ENCODE assay signal across 13 mouse cellular contexts in the genomic region with DNA sequence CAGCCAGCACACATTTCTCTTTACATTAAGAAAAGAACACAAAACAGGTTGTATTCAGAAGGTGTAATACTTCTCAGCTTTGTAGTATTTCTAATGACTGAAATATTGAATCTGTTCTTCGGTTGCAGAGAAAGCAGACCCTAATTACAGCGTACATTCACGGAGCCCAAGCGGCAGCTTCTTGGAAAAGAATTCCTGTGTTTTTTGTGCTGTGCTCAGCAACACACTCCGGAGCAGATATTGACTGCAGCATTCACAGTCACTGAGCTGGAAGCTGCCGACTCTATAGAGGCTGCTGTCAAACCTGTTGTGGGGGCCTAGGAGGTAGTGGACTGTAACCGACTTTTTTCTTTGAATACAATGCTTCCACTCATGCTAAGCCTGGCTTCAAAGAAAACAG.
A peak's percentile ranks its signal among the peaks of the same experiment; 100 is the strongest.
DNase-seq lines count a peak whose midpoint lies in the region; ATAC-seq and TF ChIP-seq lines count a peak whose summit lies in the region.
"Had no signal": no experiment of that assay in that cellular context is flagged by ENCODE, and none has a peak within 500 bp of the region (broad histone marks: within the 10 kb centered on the region; RNA-seq: fewer than 3 reads in every experiment).

No protein-coding gene starts in this region.

- H3K4me2 ChIP-seq in kidney, embryonic 16.5 days (replicated peaks; ENCODE audit: low read depth, low read length), result no peak overlapping the region
- peak overlapping the region; percentile 35 for H3K4me2 ChIP-seq in forebrain, embryonic 14.5 days (ENCODE audit: low read length)
- peak overlapping the region; percentile 44 for H3K4me2 ChIP-seq in hindbrain, postnatal 0 days (ENCODE audit: low read depth, low read length)
- peak overlapping the region; percentile 24 for H3K4me2 ChIP-seq in neural tube, embryonic 14.5 days (ENCODE audit: low read depth, low read length)
- H3K4me2 ChIP-seq: kidney, embryonic 15.5 days had no signal

- no peak overlapping the region for H3K4me3 ChIP-seq in kidney, embryonic 16.5 days (ENCODE audit: low read length)
- H3K4me3 ChIP-seq in kidney, adult 2 months (ENCODE audit: insufficient read depth, low read depth, low read length), result no peak overlapping the region
- no peak overlapping the region; the same call in 1 of the 2 replicates for H3K4me3 ChIP-seq in forebrain, embryonic 14.5 days (ENCODE audit: low read depth, low read length)
- H3K4me3 ChIP-seq in hindbrain, postnatal 0 days (ENCODE audit: low read length), result no peak overlapping the region; the same call in 1 of the 2 replicates
- no peak overlapping the region for H3K4me3 ChIP-seq in neural tube, embryonic 14.5 days (ENCODE audit: low read depth, low read length)
- H3K4me3 ChIP-seq: kidney, embryonic 15.5 days had no signal

- no peak overlapping the region for H3K27ac ChIP-seq in kidney, embryonic 16.5 days (ENCODE audit: low read length)
- H3K27ac ChIP-seq in kidney, adult 2 months (ENCODE audit: insufficient read depth, low read depth, low read length), result no peak overlapping the region
- peak overlapping the region; percentile 40; the same call in 1 of the 2 replicates for H3K27ac ChIP-seq in forebrain, embryonic 14.5 days (ENCODE audit: low read depth, low read length)
- H3K27ac ChIP-seq in hindbrain, postnatal 0 days, result no peak overlapping the region
- no peak overlapping the region for H3K27ac ChIP-seq in neural tube, embryonic 14.5 days (ENCODE audit: low read depth, low read length)

- peaks cover 17% of the 10 kb centered on the region; the same call in 1 of the 2 replicates for H3K4me1 ChIP-seq in kidney, embryonic 16.5 days (ENCODE audit: insufficient read depth, low read length)
- no peaks in the 10 kb centered on the region for H3K4me1 ChIP-seq in kidney, adult 2 months (ENCODE audit: control insufficient read depth, insufficient read depth, low read length)
- H3K4me1 ChIP-seq in forebrain, embryonic 14.5 days (ENCODE audit: control insufficient read depth, insufficient read depth, low read length), result peaks cover 59% of the 10 kb centered on the region
- H3K4me1 ChIP-seq in hindbrain, postnatal 0 days (ENCODE audit: insufficient read depth, low read length), result 0 out of 2 replicates have a peak, but pooled peaks cover 10% of the 10 kb centered on the region
- H3K4me1 ChIP-seq in neural tube, embryonic 14.5 days (ENCODE audit: control insufficient read depth, insufficient read depth, low read length), result peaks cover 5% of the 10 kb centered on the region; the same call in 1 of the 2 replicates

- 0 out of 2 replicates have a peak, but pooled peaks have one; percentile 44 for ATAC-seq in kidney, embryonic 16.5 days (ENCODE audit: low FRiP score, low TSS enrichment)
- ATAC-seq in forebrain, embryonic 14.5 days, result peak; percentile 72
- ATAC-seq in hindbrain, postnatal 0 days, result peak; percentile 62; the same call in 1 of the 2 replicates
- ATAC-seq in neural tube, embryonic 14.5 days (ENCODE audit: low read depth), result peak; percentile 61; the same call in 1 of the 2 replicates

- no peak for TF ChIP-seq CTCF in kidney, adult 2 months (conservative IDR thresholded peaks at IDR 0.05; ENCODE audit: insufficient read depth, insufficient read length, low read depth, low read length)
- TF ChIP-seq CTCF in hindbrain, postnatal 0 days (IDR thresholded peaks at IDR 0.05; ENCODE audit: low read depth), result no peak

- H3K27me3 ChIP-seq in kidney, embryonic 16.5 days (ENCODE audit: insufficient read depth, low read length), result no peaks in the 10 kb centered on the region
- no peaks in the 10 kb centered on the region for H3K27me3 ChIP-seq in kidney, adult 2 months (replicated peaks; ENCODE audit: control insufficient read depth, insufficient read depth, low read length)
- H3K27me3 ChIP-seq in forebrain, embryonic 14.5 days (replicated peaks; ENCODE audit: control insufficient read depth, insufficient read depth, low read length), result no peaks in the 10 kb centered on the region
- H3K27me3 ChIP-seq in hindbrain, postnatal 0 days (ENCODE audit: insufficient read depth, low read length), result no peaks in the 10 kb centered on the region
- no peaks in the 10 kb centered on the region for H3K27me3 ChIP-seq in neural tube, embryonic 14.5 days (ENCODE audit: control insufficient read depth, insufficient read depth, low read length)
- H3K27me3 ChIP-seq: kidney, embryonic 15.5 days had no signal

- no peak overlapping the region for H3K9ac ChIP-seq in kidney, embryonic 16.5 days (replicated peaks; ENCODE audit: low read length)
- peak overlapping the region; percentile 33; the same call in 1 of the 2 replicates for H3K9ac ChIP-seq in forebrain, embryonic 14.5 days (ENCODE audit: low read length)
- no peak overlapping the region for H3K9ac ChIP-seq in hindbrain, postnatal 0 days (replicated peaks; ENCODE audit: low read length)
- no peak overlapping the region for H3K9ac ChIP-seq in neural tube, embryonic 14.5 days (replicated peaks; ENCODE audit: low read depth, low read length)
- H3K9ac ChIP-seq: kidney, embryonic 15.5 days had no signal

- 70% methylated on average over 7 of the region's 7 CpGs for WGBS in kidney, embryonic 16.5 days
- 61% methylated on average over 7 of the region's 7 CpGs for WGBS in kidney, adult 2 months
- WGBS in forebrain, embryonic 14.5 days, result 4% methylated on average over 7 of the region's 7 CpGs
- WGBS in hindbrain, postnatal 0 days, result 9% methylated on average over 7 of the region's 7 CpGs
- WGBS in neural tube, embryonic 14.5 days, result 19% methylated on average over 7 of the region's 7 CpGs

- no peak for TF ChIP-seq POLR2A in kidney, adult 2 months (IDR thresholded peaks at IDR 0.05; ENCODE audit: low read depth, low read length)

- no peak for DNase-seq in kidney, adult 2 months
- DNase-seq in forebrain, embryonic 14.5 days (ENCODE audit: low spot score), result peak; percentile 85
- peak; percentile 48 for DNase-seq in hindbrain, postnatal 0 days (ENCODE audit: low spot score)
- DNase-seq in cerebellum, postnatal 36 days, result no peak
- no peak for DNase-seq in adrenal gland, postnatal 4 days (ENCODE audit: low spot score in 2 of 2)
- DNase-seq in frontal cortex, postnatal 14 days (ENCODE audit: low spot score in 2 of 2), result no peak
- DNase-seq: B cell, adult 2 months; cerebellum, adult 18-20 months; lung, adult 18-20 months; right cerebral cortex, postnatal 4 days had no signal

- H3K9me3 ChIP-seq in kidney, embryonic 16.5 days (ENCODE audit: low read length), result no peaks in the 10 kb centered on the region
- no peaks in the 10 kb centered on the region for H3K9me3 ChIP-seq in forebrain, embryonic 14.5 days (replicated peaks; ENCODE audit: control insufficient read depth, low read length)
- H3K9me3 ChIP-seq in hindbrain, postnatal 0 days (ENCODE audit: low read length), result no peaks in the 10 kb centered on the region
- H3K9me3 ChIP-seq in neural tube, embryonic 14.5 days (ENCODE audit: control insufficient read depth, low read length), result no peaks in the 10 kb centered on the region
- H3K9me3 ChIP-seq: kidney, embryonic 15.5 days had no signal

- H3K36me3 ChIP-seq in kidney, embryonic 16.5 days (ENCODE audit: insufficient read depth, low read length), result no peaks in the 10 kb centered on the region
- H3K36me3 ChIP-seq in kidney, adult 2 months (ENCODE audit: control insufficient read depth, insufficient read depth, low read length), result no peaks in the 10 kb centered on the region
- H3K36me3 ChIP-seq in forebrain, embryonic 14.5 days (ENCODE audit: control insufficient read depth, insufficient read depth, low read length), result no peaks in the 10 kb centered on the region
- H3K36me3 ChIP-seq in hindbrain, postnatal 0 days (ENCODE audit: insufficient read depth, low read length), result no peaks in the 10 kb centered on the region
- H3K36me3 ChIP-seq in neural tube, embryonic 14.5 days (ENCODE audit: control insufficient read depth, insufficient read depth, low read length), result no peaks in the 10 kb centered on the region

Comparison
In these comparisons a context has a peak if more than half of its experiments do, and no peak if none do; other contexts are left out.
1. DNase-seq: peak in forebrain, embryonic 14.5 days (single experiment) and hindbrain, postnatal 0 days (single experiment); none in kidney, adult 2 months (single experiment), cerebellum, postnatal 36 days (0 of 2), adrenal gland, postnatal 4 days (0 of 2) and frontal cortex, postnatal 14 days (0 of 2).
2. Peak in every context shown above with its lines, with median percentiles within 50 percentile points of each other: ATAC-seq.